Mouse (Mus musculus) fibroblast of lung, adult 2 months (primary cell): ENCODE data around the gene Klhl31.

Experiments used
- DNase-seq: peaks from one replicate; pipeline ENCODE4 v3.0.0-alpha.2; 2011; ENCODE audit warnings: low read depth

Gene Klhl31

DNA sequence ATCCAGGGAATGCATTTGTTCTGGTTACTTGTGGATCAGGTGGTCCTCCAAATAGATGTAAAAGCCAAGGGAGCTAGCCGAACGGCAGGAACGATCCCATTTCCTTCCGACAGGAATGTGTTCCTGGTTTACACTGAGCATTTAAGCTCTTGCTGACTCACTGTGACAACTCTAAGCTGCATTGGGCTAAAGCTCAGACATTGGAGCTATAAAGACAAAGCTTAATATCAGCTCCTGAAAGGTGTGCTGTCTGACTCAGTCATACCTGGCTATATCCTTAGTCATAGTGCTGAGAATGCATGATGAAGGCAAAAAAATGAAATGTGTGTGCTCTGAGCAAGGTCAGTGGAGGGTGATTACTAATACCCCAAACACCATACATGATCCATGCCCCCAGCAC lies 67.8 kb downstream of the Klhl31 start:
- DNase-seq: no peak

DNA sequence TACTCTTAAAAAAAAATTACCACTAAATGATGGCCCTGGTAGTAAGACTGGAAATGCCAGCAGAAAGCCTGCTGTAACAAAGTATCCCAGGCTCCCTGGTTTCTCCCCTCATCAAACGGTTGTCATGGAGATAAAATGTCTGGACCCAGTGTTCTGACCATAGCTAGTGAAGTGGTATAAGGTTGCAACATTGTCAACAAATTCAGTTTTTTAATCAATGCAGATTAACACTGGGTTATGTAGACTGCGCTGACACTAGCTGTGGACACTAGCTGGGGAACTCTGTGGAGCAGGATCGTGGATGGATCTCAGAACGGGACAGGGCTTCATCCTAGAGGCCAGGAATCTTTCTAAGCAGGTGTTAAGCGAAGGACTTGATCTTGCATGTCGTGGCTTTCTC lies 70.2 kb downstream of the Klhl31 start:
- no peak for DNase-seq

DNA sequence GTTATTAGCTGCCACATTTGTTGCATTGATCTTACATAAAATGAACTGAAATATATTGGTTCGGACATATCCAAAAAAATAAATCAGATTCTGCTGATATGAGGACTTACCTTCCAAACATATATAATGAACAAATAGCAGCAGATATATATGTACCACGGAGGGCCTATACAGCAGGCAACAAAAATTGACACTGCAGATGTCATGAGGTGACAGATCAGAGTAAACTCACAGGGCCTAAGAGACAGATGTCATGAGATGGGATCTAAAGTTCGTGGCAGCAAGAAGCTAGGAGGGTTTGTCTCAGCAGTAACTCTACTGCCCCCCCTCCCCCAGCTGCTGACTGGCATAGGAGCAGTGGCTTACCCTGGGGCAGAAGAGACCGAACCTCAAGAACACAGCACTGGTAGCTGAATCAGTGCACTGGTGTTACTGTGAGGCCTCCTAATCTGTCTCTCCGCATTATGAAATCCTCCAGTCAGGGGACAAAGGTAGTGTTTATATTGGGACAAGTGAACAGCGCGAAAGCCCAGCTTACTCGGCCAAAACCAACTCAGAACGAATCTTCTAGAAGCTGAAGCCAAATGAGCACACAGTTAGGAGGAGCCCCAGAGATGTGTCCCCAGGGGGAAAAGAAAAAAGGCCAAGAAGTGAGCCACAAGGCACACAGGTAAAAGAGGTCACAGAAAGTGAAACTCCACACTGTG lies 71.3 kb downstream of the Klhl31 start:
- DNase-seq: no peak

DNA sequence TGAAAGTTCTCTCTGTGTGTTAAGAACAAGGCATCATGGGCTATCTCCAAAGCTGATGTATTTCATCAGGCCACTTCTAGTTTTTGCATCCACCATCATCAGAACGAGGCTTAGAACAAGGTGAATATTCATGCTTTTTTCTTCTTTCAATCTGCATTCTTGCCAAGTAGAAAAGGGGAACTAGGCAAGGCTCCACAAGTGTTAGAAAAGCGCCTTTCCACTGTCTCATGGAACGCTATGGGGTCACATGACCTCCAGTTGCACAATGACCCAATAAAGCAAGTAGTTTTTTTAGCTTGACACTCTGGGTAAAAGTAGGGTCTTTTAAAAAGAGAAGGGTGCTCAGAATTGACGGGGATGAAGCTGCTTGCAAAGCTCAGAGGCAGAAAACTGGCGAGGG lies 72.7 kb downstream of the Klhl31 start:
- DNase-seq: no peak
